Mouse (Mus musculus): Measurements from ENCODE around the gene Gm20479. TPM values are rescaled to one million over a fixed set of nuclear protein-coding genes. Genes with fewer than 3 reads are reported as not detected.

The Gm20479 gene
- polyA plus RNA-seq (2012; rRNA removed) = not detected in 2 replicates

DNA sequence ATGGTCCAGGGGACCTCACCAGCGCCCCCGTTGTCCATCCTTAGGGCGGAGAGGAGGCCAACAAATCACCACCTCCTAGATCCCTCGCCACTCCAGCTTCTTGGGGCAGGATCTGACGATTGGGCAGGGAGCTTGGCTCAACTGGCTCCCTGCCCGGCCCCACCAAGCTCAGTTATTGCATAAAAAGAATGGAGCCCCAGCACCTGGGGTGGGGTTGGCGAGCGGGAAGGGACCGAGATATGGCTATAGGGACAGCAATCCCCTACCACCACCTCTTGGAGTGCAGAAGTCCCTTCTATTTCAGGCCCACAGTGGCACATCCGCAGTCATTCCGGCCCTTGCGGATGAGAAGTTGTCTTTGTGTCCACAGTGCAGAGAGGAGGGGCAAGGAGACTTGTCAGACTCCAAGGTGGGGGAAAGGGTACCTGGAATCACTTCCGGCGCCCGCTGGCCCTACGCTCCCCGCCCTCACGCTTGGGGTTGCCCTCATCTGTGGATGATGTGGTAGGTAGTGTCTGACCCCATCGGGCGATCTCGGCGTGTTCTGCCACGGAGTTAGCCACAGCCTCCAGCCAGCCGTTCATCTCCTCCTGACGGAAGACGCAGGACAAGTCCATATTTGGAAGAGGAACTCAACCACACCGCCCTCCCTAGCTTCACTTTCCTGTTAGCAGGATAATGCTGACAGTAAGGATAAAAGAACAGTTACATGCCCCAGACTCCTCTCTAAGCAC is at the start of gene Gm20479:
Gene Gm20479 (minus strand): TSS at position 559 of the 734 bp plus-strand sequence.
- peaks cover 3% of the 10 kb centered on the region; the same call in 1 of the 2 replicates for H3K4me1 ChIP-seq (ENCODE audit: control insufficient read depth, insufficient read depth, insufficient read length, low read length)
- WGBS = 8% methylated on average over 27 of the region's 27 CpGs
- 0 out of 2 replicates have a peak, but pooled peaks cover under 1% of the 10 kb centered on the region for H3K27me3 ChIP-seq (ENCODE audit: control insufficient read depth, insufficient read depth, low read length)
- TF ChIP-seq POLR2A (IDR thresholded peaks at IDR 0.05; ENCODE audit: low read depth, low read length) = peak; percentile 40; the same call in 1 of the 2 replicates
- TF ChIP-seq CTCF (IDR thresholded peaks at IDR 0.05; ENCODE audit: extremely low read depth, insufficient read length, insufficient replicate concordance, low read depth, low read length) = no peak
- H3K27ac ChIP-seq (ENCODE audit: insufficient read depth, low read depth, low read length) = peak within 1 kb of the TSS; percentile 75
- no peaks in the 10 kb centered on the region for H3K36me3 ChIP-seq (ENCODE audit: control insufficient read depth, insufficient read depth, low read length)
- H3K4me3 ChIP-seq (ENCODE audit: low read depth, low read length) = peak within 1 kb of the TSS; percentile 85

GRCm38 (mm10) chr7:27406481-27406880 is 49.3 kb upstream of the Gm20479 start:
- 80% methylated on average over 7 of the region's 7 CpGs for WGBS
- Histone ChIP-seq H3K36me3 (ENCODE audit: control insufficient read depth, insufficient read depth, low read length) (no peaks in the 10 kb centered on the region), H3K4me1 (ENCODE audit: control insufficient read depth, insufficient read depth, insufficient read length, low read length) (peaks cover 8% of the 10 kb centered on the region), H3K27ac (ENCODE audit: insufficient read depth, low read depth, low read length) (no peak overlapping the region), H3K27me3 (ENCODE audit: control insufficient read depth, insufficient read depth, low read length) (peaks cover 39% of the 10 kb centered on the region), H3K4me3 (ENCODE audit: low read depth, low read length) (no peak overlapping the region)
- no peak for TF ChIP-seq CTCF (IDR thresholded peaks at IDR 0.05; ENCODE audit: extremely low read depth, insufficient read length, insufficient replicate concordance, low read depth, low read length)
- TF ChIP-seq POLR2A (IDR thresholded peaks at IDR 0.05; ENCODE audit: low read depth, low read length) = no peak

GRCm38 (mm10) chr7:27404203-27404942 is 47.2 kb upstream of the Gm20479 start:
- no peaks in the 10 kb centered on the region for H3K36me3 ChIP-seq (ENCODE audit: control insufficient read depth, insufficient read depth, low read length)
- H3K27ac ChIP-seq (ENCODE audit: insufficient read depth, low read depth, low read length) = no peak overlapping the region
- 7% methylated on average over 81 of the region's 81 CpGs for WGBS
- TF ChIP-seq CTCF (IDR thresholded peaks at IDR 0.05; ENCODE audit: extremely low read depth, insufficient read length, insufficient replicate concordance, low read depth, low read length) = no peak
- no peak for TF ChIP-seq POLR2A (IDR thresholded peaks at IDR 0.05; ENCODE audit: low read depth, low read length)
- peaks cover 39% of the 10 kb centered on the region for H3K27me3 ChIP-seq (ENCODE audit: control insufficient read depth, insufficient read depth, low read length)
- H3K4me3 ChIP-seq (ENCODE audit: low read depth, low read length) = no peak overlapping the region
- H3K4me1 ChIP-seq (ENCODE audit: control insufficient read depth, insufficient read depth, insufficient read length, low read length) = peaks cover 8% of the 10 kb centered on the region

- peaks cover 31% of the 10 kb centered on the region for H3K27me3 ChIP-seq (ENCODE audit: control insufficient read depth, insufficient read depth, low read length)
- 10% methylated on average over 16 of the region's 16 CpGs for WGBS
These were observed 45.5 kb upstream of the Gm20479 start for GRCm38 (mm10) chr7:27402675-27403074.

DNA sequence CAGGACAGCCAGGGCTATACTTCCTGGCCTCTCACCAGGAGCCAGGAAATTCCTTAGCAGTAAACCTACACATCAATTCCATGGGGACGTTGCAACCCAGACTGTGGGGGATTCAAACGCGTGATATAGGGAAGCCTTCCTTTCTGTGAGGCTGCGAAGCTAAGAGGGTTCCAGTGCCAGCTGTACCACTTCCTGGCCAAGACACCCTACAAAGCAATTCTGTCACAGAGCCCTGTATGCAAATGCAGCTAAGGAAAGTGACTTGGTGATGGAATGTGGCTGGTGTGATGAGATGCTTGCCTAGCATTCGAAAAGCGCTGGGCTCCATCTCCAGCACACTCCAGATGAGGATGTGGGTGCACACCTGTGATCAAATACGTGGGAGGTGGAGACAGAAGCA is 43.3 kb upstream of the Gm20479 start:
- H3K27me3 ChIP-seq (ENCODE audit: control insufficient read depth, insufficient read depth, low read length) = peaks cover 35% of the 10 kb centered on the region
- TF ChIP-seq CTCF (IDR thresholded peaks at IDR 0.05; ENCODE audit: extremely low read depth, insufficient read length, insufficient replicate concordance, low read depth, low read length) = no peak
- TF ChIP-seq POLR2A (IDR thresholded peaks at IDR 0.05; ENCODE audit: low read depth, low read length) = no peak
- no peak overlapping the region for H3K4me3 ChIP-seq (ENCODE audit: low read depth, low read length)
- H3K27ac ChIP-seq (ENCODE audit: insufficient read depth, low read depth, low read length) = no peak overlapping the region
- no peaks in the 10 kb centered on the region for H3K4me1 ChIP-seq (ENCODE audit: control insufficient read depth, insufficient read depth, insufficient read length, low read length)
- 71% methylated on average over 7 of the region's 7 CpGs for WGBS
- no peaks in the 10 kb centered on the region for H3K36me3 ChIP-seq (ENCODE audit: control insufficient read depth, insufficient read depth, low read length)

More at GRCm38 (mm10) chr7:27402675-27403074, 45.5 kb upstream of the Gm20479 start:
- TF ChIP-seq POLR2A (IDR thresholded peaks at IDR 0.05; ENCODE audit: low read depth, low read length) (no peak), CTCF (IDR thresholded peaks at IDR 0.05; ENCODE audit: extremely low read depth, insufficient read length, insufficient replicate concordance, low read depth, low read length) (peak; percentile 65)
- Histone ChIP-seq H3K4me1 (ENCODE audit: control insufficient read depth, insufficient read depth, insufficient read length, low read length) (no peaks in the 10 kb centered on the region), H3K36me3 (ENCODE audit: control insufficient read depth, insufficient read depth, low read length) (no peaks in the 10 kb centered on the region), H3K27ac (ENCODE audit: insufficient read depth, low read depth, low read length) (no peak overlapping the region), H3K4me3 (ENCODE audit: low read depth, low read length) (no peak overlapping the region)

DNA sequence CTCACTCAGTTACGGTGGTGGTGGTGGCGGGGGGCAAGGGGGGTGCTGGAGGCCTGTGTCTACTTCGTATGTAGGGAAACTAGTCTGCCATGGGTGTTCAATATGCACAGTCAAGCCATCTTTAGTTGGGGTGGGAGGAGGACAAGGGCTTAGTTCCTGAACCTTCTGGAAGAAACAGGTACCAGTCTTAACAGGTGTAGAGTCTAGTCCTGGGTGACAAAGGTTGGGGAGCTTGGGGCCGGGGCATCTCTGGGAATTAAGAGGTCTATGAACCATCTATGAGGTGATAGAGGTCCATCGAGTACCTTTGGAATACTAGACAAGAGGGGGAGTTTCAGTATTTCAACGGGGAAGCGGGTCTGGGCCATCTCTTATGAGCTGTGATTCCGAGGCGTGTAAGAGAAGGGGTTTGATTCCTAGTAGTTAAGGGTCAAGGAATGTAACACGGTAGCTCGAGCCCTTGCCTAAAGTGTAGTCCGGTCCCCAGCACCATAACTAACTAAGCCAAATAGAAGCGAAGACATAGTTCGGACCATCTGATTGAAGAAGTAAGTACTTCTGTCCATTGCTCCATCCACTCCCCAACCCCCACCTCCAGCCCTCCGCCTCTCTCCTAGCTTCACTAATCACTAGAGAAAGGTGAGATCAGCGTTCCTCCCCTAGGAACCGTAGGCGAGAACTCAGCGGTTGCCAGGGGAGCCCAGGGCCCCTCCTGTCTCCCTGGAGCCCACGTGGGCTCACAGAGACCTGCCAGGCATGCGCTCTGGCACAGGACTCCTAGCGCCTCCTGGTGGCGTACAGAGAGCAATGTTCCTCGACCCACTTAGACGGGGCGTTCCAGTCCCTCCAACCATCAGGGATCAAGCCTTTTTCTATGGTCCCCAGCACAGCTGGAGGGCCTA is 40.1 kb upstream of the Gm20479 start:
- no peaks in the 10 kb centered on the region for H3K36me3 ChIP-seq (ENCODE audit: control insufficient read depth, insufficient read depth, low read length)
- H3K27ac ChIP-seq (ENCODE audit: insufficient read depth, low read depth, low read length) = no peak overlapping the region
- H3K4me3 ChIP-seq (ENCODE audit: low read depth, low read length) = no peak overlapping the region
- WGBS = 18% methylated on average over 26 of the region's 26 CpGs
- peaks cover 30% of the 10 kb centered on the region for H3K27me3 ChIP-seq (ENCODE audit: control insufficient read depth, insufficient read depth, low read length)
- TF ChIP-seq CTCF (IDR thresholded peaks at IDR 0.05; ENCODE audit: extremely low read depth, insufficient read length, insufficient replicate concordance, low read depth, low read length) = peak; percentile 62; the same call in 1 of the 2 replicates
- no peak for TF ChIP-seq POLR2A (IDR thresholded peaks at IDR 0.05; ENCODE audit: low read depth, low read length)
- H3K4me1 ChIP-seq (ENCODE audit: control insufficient read depth, insufficient read depth, insufficient read length, low read length) = no peaks in the 10 kb centered on the region
